Mouse (Mus musculus) adrenal gland, adult 8-10 months (tissue): ENCODE data around the gene Tfcp2. TPM values are rescaled to one million over a fixed set of nuclear protein-coding genes. Genes with fewer than 3 reads are reported as not detected.

Experiments
- DNase-seq: peaks from one replicate; pipeline ENCODE4 v3.0.0; 2022
- total RNA-seq, 4 experiments: library from RNA; stranded (reverse); gene quantifications; 2 replicates each; pipeline ENCODE4 v1.2.4; 2022

The Tfcp2 gene
- total RNA-seq, 4 experiments from 2014 or later: 25.6 to 38.0 (median 30.8) TPM

- no peak for DNase-seq
Observed at GRCm38 (mm10) chr15:100478925-100479324, 72.9 kb downstream of the Tfcp2 start.

- no peak for DNase-seq
Observed at GRCm38 (mm10) chr15:100478351-100478750, 73.5 kb downstream of the Tfcp2 start.

GRCm38 (mm10) chr15:100473926-100474503 lies 77.8 kb downstream of the Tfcp2 start:
- no peak for DNase-seq

- DNase-seq: no peak
Observed at GRCm38 (mm10) chr15:100470037-100470436, 81.8 kb downstream of the Tfcp2 start.

GRCm38 (mm10) chr15:100469189-100469545 lies 82.6 kb downstream of the Tfcp2 start:
- DNase-seq: no peak

- peak; percentile 85 for DNase-seq
Observed at GRCm38 (mm10) chr15:100468295-100469188, 83.3 kb downstream of the Tfcp2 start, which contains the start of gene Letmd1. Letmd1 (plus strand) TSS chr15:100469023.

- DNase-seq: no peak
Observed at GRCm38 (mm10) chr15:100467738-100468137, 84.1 kb downstream of the Tfcp2 start.

- DNase-seq: no peak
Observed at GRCm38 (mm10) chr15:100465432-100465831, 86.4 kb downstream of the Tfcp2 start.

GRCm38 (mm10) chr15:100463712-100464111 lies 88.1 kb downstream of the Tfcp2 start:
- DNase-seq: peak; percentile 64

- no peak for DNase-seq
Observed at GRCm38 (mm10) chr15:100462086-100462485, 89.7 kb downstream of the Tfcp2 start.

GRCm38 (mm10) chr15:100461646-100462045 lies 90.2 kb downstream of the Tfcp2 start:
- DNase-seq: no peak

- no peak for DNase-seq
Observed at GRCm38 (mm10) chr15:100460942-100461341, 90.9 kb downstream of the Tfcp2 start.

GRCm38 (mm10) chr15:100458055-100458454 lies 93.8 kb downstream of the Tfcp2 start:
- DNase-seq: no peak

- no peak for DNase-seq
Observed at GRCm38 (mm10) chr15:100457340-100457739, 94.5 kb downstream of the Tfcp2 start.

- no peak for DNase-seq
Observed at GRCm38 (mm10) chr15:100456356-100456991, 95.3 kb downstream of the Tfcp2 start.

GRCm38 (mm10) chr15:100452486-100452885 lies 99.3 kb downstream of the Tfcp2 start:
- no peak for DNase-seq

- DNase-seq: no peak
Observed at GRCm38 (mm10) chr15:100451245-100451644, 100.6 kb downstream of the Tfcp2 start.

GRCm38 (mm10) chr15:100449495-100449894 lies 102.3 kb downstream of the Tfcp2 start:
- no peak for DNase-seq

GRCm38 (mm10) chr15:100448572-100448971 lies 103.2 kb downstream of the Tfcp2 start:
- no peak for DNase-seq
